Mouse (Mus musculus): ENCODE measurements at regions not wholly inside any gene's neighbourhood (a gene's known extent, or its start where the extent isn't known, plus 50 kb on each side); places are given as distances from the start of the nearest gene placed in this dataset.

DNA sequence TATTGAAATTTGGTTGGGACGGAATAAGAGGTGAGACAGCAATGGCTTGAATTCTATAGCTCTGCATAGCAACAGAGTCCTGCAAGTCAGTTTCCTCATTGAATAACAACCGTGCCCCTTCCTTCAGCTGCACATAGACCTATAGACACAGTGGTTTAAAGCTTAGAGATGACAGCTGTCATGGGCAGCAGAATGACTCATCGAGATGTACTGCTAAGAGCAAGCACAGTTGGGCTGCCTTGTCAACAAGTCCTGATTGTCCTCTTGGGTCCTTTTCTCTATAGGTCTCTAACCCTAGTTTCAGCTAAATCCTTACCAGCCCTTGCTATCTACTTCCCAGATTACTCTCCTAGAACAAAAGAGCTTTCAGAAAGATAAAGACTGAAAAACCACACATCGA, 417.9 kb downstream of the Adgrl2 start:
- DNase-seq (ENCODE audit: extremely low spot score in 1 of 2, low spot score in 1 of 2): no peak

DNA sequence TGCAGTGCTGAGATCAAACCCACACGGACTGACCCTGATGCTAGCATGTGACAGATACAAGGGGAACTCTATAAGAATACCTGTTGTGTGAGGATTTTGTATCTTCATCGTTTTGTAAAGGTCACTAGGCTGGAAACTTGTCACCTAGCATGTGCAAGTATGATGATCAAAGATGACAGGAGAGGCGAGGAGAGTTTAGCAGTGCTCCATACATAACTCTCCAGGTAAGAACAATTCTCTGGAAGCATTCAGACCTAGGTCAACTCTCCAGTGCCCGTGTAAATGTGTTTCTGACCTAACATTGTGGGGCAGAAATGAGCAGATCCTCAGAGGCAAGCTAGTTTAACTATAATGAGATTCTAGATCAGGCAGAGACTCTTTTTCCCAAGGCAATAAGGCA, 425.6 kb downstream of the Adgrl2 start:
- DNase-seq (ENCODE audit: extremely low spot score in 1 of 2, low spot score in 1 of 2): no peak

DNA sequence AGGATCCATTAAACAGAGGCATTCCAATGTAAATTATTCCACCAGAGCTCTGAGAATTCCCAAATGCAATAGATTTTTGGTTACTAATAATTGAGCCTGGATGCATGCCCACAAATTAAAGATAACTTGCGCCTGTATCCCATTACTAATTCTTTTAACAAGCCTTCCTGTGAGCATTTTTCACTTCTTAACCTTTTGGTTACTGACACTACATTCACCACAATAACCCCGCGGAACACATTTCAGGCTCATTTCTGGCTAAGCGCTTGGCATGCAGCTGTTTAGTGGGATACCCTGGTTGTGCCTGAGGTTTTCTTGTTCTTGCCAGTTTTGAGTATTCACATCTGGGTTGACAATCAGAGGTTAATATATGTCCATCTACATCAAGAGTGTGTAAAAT, 429.1 kb downstream of the Adgrl2 start:
- no peak for DNase-seq (ENCODE audit: extremely low spot score in 1 of 2, low spot score in 1 of 2)

- DNase-seq (ENCODE audit: extremely low spot score in 1 of 2, low spot score in 1 of 2): no peak
These were observed 430.4 kb downstream of the Adgrl2 start for GRCm38 (mm10) chr3:148559752-148560460.

DNA sequence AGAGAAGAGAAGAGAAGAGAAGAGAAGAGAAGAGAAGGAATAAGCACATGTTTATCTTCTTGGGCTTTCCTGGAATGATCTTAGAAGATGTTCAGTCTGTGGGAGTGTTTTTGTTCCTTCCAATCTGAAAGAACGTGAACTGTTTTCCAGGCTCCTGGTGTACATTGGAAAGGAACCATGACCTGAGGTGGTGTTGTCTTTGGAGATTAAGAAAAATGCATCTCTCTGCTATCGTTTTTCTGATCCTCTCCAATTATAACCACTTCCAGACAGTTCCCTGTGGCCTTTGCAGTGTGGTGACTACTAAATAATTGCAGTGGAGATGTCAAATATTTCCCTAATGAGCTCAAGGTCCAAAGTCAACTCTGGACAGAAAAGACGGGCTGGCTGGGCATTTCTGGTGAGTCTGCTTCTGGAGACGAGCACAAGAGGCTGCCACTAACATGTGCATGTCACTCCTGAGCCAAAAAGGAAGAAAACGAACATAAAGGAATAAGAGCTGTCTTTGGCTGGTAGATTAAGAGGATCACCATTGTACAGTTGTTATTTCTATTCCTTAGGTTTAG, 431.7 kb downstream of the Adgrl2 start:
- no peak for DNase-seq (ENCODE audit: extremely low spot score in 1 of 2, low spot score in 1 of 2)

GRCm38 (mm10) chr3:148555324-148555723, 435.0 kb downstream of the Adgrl2 start:
- no peak for DNase-seq (ENCODE audit: extremely low spot score in 1 of 2, low spot score in 1 of 2)

- DNase-seq (ENCODE audit: extremely low spot score in 1 of 2, low spot score in 1 of 2): no peak
These were observed 439.6 kb downstream of the Adgrl2 start for GRCm38 (mm10) chr3:148550716-148551115.

DNA sequence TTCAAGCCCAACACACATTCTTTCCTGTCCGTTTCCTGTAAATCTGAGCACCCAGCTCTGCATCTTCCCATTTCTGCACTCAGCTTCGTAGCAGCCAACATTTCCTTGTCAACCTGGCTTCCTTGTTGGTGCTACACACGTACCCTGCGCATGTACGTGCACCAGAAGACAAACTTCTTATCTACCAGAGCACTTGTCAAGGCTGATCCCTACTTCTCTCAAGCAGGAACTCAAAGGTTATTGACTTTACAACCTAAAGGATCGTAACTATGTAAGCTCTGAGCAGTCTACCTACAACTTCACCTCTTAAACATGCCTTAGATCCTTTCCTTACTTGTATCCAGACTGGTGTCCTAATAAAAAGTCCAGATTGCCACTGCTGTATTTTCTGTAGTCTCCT, 445.4 kb downstream of the Adgrl2 start:
- DNase-seq (ENCODE audit: extremely low spot score in 1 of 2, low spot score in 1 of 2): no peak

- DNase-seq (ENCODE audit: extremely low spot score in 1 of 2, low spot score in 1 of 2): no peak
These were observed 448.1 kb downstream of the Adgrl2 start for GRCm38 (mm10) chr3:148542217-148542616.

DNA sequence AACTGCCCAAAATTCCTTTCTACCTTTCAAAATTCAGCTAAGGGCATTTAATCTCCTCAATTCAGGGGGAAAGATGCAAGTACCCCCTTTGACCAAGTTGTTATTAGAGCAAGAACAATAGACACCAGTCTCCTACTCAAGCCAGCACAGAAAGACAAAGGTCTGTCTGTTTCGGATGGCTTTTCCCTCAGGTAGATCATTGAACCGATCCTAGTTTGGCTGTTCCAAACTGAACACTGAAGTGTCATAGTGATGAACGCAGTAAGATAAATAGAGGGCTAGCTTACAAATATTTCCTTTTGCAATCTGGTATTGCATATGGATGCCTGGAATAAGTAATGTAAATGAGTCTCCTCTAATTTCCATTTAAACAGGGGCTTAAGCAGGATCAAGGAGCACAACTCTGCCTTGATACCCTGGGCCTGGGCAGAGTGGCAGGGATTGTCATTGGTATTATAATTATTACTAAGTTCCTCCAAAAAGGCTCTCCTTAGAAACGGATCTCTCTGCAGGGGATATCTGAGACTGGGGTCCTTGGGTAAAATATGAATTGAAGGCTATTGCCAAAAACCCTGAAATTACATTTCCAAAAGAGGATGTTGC, 452.6 kb downstream of the Adgrl2 start:
- DNase-seq (ENCODE audit: extremely low spot score in 1 of 2, low spot score in 1 of 2): no peak

DNA sequence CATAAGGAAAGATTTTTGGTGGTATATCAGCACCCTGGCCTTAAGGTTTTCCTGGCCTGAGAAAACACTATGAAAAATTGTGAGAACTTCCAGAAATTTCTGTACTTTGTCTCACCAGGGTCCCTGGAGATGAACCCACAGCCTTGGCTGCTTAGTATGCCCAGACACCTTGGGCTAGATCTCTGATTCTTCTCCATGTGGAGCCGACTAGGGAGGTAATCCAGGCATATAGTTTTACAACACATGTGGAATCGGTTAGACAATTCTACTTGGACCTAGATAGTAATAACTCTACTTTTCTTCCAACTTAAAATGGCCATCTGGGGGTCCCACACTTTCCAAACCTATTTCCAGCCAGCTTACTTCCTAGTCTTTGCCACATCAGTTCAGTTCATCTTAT, 460.5 kb downstream of the Adgrl2 start:
- DNase-seq (ENCODE audit: extremely low spot score in 1 of 2, low spot score in 1 of 2): no peak

- DNase-seq (ENCODE audit: extremely low spot score in 1 of 2, low spot score in 1 of 2): no peak
These were observed 480.0 kb downstream of the Adgrl2 start for GRCm38 (mm10) chr3:148510381-148510780.

GRCm38 (mm10) chr3:148504928-148505327, 485.4 kb downstream of the Adgrl2 start:
- no peak for DNase-seq (ENCODE audit: extremely low spot score in 1 of 2, low spot score in 1 of 2)

DNA sequence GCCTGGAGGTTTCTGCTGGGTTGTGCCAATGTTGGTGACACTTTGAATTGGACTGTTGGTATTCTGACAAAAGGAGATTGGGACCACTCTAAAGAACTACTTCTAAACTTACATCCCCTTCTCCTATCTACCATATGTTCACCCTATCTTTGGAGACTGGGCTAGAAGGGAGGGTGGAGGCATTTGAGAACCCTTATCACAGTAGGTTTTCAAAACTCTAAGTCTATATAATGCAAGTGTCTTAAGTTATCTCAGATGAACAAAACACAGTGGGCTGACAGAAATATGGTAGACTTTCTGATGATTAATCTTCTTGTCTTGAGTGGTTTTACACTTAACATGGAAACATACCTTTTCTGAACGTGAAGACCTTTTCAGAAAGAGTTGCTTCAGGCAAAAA, 486.9 kb downstream of the Adgrl2 start:
- DNase-seq (ENCODE audit: extremely low spot score in 1 of 2, low spot score in 1 of 2): no peak

DNA sequence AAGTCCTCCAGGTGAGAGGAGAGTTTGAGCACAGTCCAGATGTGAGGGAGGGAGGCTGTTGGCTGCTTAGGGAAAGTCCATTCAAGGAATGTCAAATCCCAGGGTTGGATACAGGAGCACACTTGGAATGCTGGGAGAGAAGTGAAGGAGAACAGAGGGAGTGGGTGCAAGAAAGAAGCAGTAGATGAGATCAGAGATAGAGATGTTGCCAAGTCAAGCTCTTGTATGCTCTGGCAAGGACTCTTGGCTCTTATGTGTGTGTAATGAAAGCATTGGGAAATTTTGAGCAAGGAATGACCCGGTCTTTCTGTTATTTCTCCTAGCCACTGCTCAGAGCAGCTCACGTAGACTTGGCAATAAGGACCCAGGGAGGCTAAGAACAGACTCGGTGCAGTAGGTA, 488.6 kb downstream of the Adgrl2 start:
- DNase-seq (ENCODE audit: extremely low spot score in 1 of 2, low spot score in 1 of 2): no peak

DNA sequence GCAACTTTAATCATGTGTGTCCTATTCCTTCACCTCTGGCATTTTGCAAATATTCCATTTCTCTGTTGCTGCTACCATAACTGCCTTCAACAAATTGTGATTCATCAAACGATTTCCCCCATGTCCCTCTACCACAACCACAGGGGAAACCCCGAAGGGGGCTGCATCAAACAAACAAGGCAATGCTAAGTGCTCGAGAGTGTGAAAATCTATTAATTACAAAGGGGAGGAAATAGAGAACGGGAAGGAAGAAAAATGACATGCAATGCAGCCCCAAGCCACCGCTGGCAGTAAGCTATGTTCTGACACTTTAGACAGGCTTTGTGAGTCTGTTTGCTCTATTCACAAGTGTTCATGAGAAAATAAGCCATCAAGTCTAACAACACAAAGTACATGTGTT, 493.7 kb downstream of the Adgrl2 start:
- DNase-seq (ENCODE audit: extremely low spot score in 1 of 2, low spot score in 1 of 2): no peak

- no peak for DNase-seq (ENCODE audit: extremely low spot score in 1 of 2, low spot score in 1 of 2)
These were observed 499.1 kb downstream of the Adgrl2 start for GRCm38 (mm10) chr3:148491287-148491686.

DNA sequence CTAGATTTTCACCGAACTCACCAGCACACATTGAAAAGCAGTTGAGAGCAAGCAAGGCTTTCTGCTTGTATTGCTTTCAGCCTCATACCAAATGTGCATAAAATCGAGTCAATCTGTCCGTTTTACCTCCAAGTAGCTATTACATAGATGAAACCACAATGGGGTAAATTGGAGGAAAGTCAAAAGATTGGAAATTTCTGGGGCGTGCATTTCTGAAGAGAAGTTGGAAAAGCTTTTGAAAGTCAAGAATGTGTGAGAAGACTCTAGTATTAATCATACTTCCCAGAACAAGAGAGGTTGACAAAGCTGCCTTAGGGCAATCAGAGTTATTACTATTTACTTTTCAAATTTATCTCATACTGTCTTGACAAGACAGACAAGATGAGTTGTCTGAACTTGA, 501.2 kb downstream of the Adgrl2 start:
- no peak for DNase-seq (ENCODE audit: extremely low spot score in 1 of 2, low spot score in 1 of 2)

GRCm38 (mm10) chr3:148487949-148488348, 502.4 kb downstream of the Adgrl2 start:
- no peak for DNase-seq (ENCODE audit: extremely low spot score in 1 of 2, low spot score in 1 of 2)

DNA sequence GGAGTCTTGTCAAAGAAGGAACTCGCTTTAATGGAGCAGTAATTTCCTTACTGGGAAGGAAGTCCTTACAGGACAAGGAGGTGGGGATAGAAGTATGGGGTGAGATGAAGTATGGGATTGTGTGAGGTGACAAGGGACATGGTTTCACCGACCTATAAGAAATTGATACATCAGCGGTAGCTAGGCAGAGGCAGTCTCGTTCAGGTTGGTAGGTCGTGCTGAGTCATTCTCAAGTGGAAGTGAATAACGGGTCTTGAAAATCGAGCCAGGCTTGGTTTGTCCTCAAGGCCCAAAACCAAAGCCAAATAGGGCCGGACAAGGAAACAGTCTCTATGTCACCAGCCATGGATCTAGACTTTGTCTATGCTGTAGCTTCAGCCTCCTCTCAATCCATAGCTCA, 514.5 kb downstream of the Adgrl2 start:
- DNase-seq (ENCODE audit: extremely low spot score in 1 of 2, low spot score in 1 of 2): no peak

DNA sequence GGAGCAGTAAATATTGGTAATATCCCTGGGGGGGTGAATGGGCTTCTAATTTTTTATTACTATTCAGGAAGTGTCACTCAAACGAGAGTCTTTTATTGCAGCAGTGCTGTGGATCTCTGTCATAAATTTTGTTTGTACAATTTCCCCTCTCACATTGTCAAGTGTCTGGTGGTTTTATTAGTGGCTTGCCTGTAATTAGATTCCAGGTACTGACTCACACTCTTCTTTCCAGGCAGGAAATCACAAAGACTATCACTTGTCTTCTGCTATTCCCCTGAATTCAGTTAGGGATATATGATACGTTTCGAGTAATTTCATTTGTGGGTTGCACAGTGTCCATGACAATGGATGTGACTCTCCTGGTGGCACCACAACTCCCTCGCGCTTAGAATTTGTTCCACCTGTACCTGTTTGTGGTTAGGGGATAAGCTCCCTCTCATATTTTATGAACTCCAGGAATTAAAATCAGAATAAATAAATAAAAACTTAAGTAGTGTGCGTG, 517.4 kb downstream of the Adgrl2 start:
- DNase-seq (ENCODE audit: extremely low spot score in 1 of 2, low spot score in 1 of 2): no peak

GRCm38 (mm10) chr3:148465456-148465855, 524.9 kb downstream of the Adgrl2 start:
- DNase-seq (ENCODE audit: extremely low spot score in 1 of 2, low spot score in 1 of 2): no peak

All from layer of hippocampus, postnatal 25 days (tissue).